Mouse (Mus musculus): ENCODE data around the gene Bsx.

DNA sequence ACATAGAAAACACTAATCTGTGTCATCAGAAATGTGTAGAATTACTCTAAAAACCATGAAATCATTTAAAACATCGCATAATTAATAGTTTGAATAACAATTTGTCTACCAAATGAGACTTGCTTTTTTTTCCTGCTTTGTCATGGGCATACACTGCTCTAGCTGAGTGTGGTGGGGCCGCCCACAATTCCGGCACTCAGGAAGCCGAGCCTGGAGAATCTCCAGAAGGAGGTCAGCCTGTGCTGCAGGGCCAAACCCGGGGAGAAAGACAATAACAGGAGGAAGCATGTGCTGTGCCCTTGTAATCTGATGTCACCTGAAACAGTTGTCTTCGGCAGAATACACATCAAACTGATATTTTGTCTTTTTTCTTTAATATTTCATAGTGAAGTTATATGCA is 48.3 kb upstream of the Bsx start:
- TF ChIP-seq CTCF (IDR thresholded peaks at IDR 0.05) (no peak), EP300 (IDR thresholded peaks at IDR 0.05) (no peak)
